Mouse (Mus musculus) brain, embryonic 14.5 days (tissue): ENCODE measurements at regions not wholly inside any gene's neighbourhood (a gene's known extent, or its start where the extent isn't known, plus 50 kb on each side); places are given as distances from the start of the nearest gene placed in this dataset.

Experiments
- DNase-seq: peaks from one replicate; pipeline ENCODE4 v3.0.0-alpha.2; 2011; ENCODE audit warnings: low read depth
- CTCF ChIP-seq: fragments of 200-500 bp; IDR thresholded peaks from 2 replicates; pipeline ENCODE4 v1.5.1; 2012; ENCODE audit warnings: inconsistent platforms, mild to moderate bottlenecking, moderate library complexity, borderline replicate concordance; ENCODE audit not compliant: insufficient read depth, insufficient read length; ENCODE audit errors: extremely low read depth
- POLR2A ChIP-seq: fragments of 200-500 bp; IDR thresholded peaks from 2 replicates; pipeline ENCODE4 v1.6.1; 2012; ENCODE audit warnings: mild to moderate bottlenecking, inconsistent platforms, borderline replicate concordance; ENCODE audit not compliant: poor library complexity, insufficient read depth, insufficient read length, severe bottlenecking; ENCODE audit errors: extremely low read depth

GRCm38 (mm10) chr10:118618766-118619600 is 178.1 kb downstream of the Ifng start:
- no peak for DNase-seq
- TF ChIP-seq POLR2A: no peak
- TF ChIP-seq CTCF: no peak

DNA sequence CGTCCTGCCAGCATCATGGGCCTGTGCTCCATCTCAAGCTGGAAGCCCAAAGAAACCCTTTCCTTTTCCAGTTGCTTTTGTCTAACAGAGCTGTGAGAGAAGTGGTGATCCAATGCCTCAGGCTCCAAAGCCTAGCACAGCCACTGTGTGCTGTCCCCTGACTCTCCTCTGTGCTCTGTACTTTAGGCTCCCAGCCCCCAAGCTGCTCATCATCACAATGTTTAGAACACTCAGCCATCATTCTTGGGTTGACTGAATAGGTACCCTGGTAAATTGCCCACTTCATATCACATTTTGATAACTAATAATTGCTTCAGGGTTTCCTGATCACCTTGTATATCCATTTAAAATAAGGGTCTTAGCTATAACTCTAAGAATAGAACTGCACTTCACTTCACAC is 178.8 kb downstream of the Ifng start:
- DNase-seq: no peak
- no peak for TF ChIP-seq CTCF
- TF ChIP-seq POLR2A: no peak

DNA sequence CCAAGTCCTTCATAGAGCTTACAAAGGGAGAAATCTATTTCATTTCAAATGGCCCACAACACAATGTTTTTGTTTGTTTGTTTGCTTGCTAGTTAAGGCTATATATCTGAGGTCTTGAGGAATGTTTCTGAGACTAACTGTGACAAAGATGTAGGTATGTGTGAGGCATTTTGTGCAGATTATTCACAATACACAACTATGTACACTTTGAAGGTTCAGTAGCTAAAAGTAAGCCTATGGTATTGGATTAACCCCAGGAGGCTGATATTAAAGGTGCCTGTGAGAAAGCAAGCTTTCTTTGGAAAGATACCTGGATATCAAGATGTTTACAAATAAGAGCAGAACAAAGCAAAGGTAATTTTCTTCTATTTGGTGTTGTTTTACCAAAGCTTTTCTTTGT is 179.8 kb downstream of the Ifng start:
- no peak for DNase-seq
- no peak for TF ChIP-seq CTCF
- no peak for TF ChIP-seq POLR2A

GRCm38 (mm10) chr10:118621546-118621945 is 180.7 kb downstream of the Ifng start:
- no peak for TF ChIP-seq CTCF
- DNase-seq: no peak

- no peak for DNase-seq
- TF ChIP-seq POLR2A (no peak), CTCF (no peak)
These were observed 181.3 kb downstream of the Ifng start for GRCm38 (mm10) chr10:118622131-118622530.

DNA sequence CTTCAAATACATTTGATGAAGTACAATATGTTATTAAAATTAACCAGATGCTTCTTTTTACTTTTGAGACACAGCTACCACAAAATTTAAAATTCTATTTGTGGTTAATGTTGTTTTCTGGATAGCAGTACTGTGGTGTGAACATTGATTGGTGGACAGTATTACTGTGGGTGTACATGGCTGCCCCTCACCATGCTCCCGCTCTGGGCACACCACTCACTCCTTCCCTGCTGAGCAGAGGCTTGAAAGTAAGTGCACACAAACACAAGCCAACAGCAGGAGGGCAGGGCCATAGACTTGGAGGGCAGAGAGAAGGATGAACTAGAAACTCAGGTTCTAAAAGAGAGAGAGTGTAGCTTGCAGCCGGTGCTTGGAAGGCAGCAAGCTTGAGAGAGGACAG is 182.1 kb downstream of the Ifng start:
- no peak for DNase-seq
- TF ChIP-seq POLR2A: no peak
- no peak for TF ChIP-seq CTCF

GRCm38 (mm10) chr10:118624368-118624767 is 183.5 kb downstream of the Ifng start:
- TF ChIP-seq POLR2A (no peak), CTCF (no peak)

DNA sequence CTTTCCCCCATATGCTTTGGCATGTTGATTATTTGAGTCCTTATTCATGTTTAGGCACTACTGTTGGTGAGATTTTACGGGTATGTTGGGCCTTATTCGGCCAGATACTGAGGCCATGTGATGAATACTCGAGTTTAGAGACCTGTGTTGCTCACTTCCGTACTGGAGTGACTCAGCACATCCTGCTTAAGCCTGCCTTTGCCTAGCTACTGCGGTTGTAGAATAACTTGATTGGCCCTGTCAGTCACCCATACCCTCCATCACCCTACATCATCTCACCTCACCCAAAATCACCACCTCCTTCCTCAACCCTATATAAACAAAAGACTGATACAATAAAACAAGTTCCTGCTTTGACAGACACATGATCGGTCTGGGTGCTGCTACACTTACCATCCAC is 187.2 kb downstream of the Ifng start:
- TF ChIP-seq CTCF: no peak
- TF ChIP-seq POLR2A: no peak
- no peak for DNase-seq

More at GRCm38 (mm10) chr10:118624368-118624767, 183.5 kb downstream of the Ifng start:
- no peak for DNase-seq

- TF ChIP-seq CTCF (no peak), POLR2A (no peak)
- DNase-seq: no peak
These were observed 188.7 kb downstream of the Ifng start for GRCm38 (mm10) chr10:118629360-118630040.

DNA sequence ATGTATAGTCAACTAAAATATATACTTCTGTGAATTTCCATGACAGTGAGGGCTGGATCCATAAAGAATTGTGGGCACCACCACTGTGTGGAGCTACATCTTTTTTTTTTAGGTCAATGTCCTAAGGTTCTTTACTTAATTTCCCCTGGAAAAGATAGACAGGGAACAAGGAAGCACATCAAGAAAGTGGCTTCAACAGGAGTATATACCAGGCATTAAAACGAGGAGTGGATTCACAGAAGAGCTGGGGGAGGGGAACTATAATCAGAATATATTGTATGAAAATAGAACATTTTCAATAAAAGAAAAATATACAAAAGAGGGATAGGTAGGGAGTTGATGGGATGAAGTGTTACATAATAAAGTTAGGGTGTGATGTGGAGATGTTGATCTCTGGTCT is 190.9 kb downstream of the Ifng start:
- DNase-seq: no peak
- TF ChIP-seq POLR2A: no peak
- no peak for TF ChIP-seq CTCF

DNA sequence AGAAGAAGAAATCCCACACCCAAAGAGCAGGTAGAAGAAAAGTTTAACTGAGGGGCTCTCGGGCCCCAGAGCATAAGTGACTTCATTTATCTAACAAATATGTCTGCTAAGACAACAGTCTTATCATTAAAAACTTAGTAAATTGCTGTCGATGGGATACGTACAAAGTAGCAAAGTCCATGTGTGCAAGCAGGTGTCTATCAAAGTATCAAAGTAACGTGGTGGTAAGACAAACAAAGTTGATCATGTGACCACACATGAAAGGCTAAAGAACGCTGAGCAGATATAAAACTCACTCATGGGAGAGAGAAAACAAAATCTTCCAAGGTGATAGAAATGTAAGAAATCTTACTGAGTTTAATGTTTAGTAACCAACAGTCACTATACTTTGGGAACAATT is 191.3 kb downstream of the Ifng start:
- TF ChIP-seq CTCF (no peak), POLR2A (no peak)
- no peak for DNase-seq

GRCm38 (mm10) chr10:118633429-118633828 is 192.6 kb downstream of the Ifng start:
- no peak for DNase-seq

More at GRCm38 (mm10) chr10:118633429-118633828, 192.6 kb downstream of the Ifng start:
- no peak for TF ChIP-seq POLR2A
- no peak for TF ChIP-seq CTCF
